Mouse (Mus musculus): ENCODE results near the gene Apoa2. TPM values are rescaled to one million over a fixed set of nuclear protein-coding genes. Genes with fewer than 3 reads are reported as not detected.
"Not testable (repeated sequence)": the region's sequence is repeated elsewhere in the genome, so short reads cannot be mapped to it uniquely, and the experiment has no call there.

Apoa2 gene
- polyA plus RNA-seq, 1 experiment, result 1.2 TPM

DNA sequence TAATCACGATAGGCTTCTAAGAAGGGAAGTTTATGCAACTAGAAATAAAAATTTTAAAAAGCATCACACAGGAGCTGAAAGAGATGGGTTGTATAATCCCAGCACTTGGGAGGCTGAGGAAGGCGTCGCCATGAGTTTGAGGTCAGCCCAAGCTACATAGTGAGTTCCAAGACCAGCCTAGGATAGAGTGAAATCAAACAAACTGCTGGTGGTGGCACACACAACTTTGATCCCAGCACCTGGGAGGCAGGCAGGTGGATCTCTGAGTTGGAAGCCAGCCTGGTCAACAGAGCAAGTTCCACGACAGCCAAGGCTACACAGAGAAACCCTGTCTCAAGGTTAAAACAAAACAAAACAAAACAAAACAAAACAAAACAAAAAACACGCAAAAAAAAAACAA, 7.5 kb downstream of the Apoa2 start:
- H3K4me1 ChIP-seq (ENCODE audit: control insufficient read depth, insufficient read depth, low read length), result no peaks in the 10 kb centered on the region
- no peak for TF ChIP-seq CTCF (IDR thresholded peaks at IDR 0.05; ENCODE audit: borderline replicate concordance, insufficient read depth, low read length)
- TF ChIP-seq POLR2A (IDR thresholded peaks at IDR 0.05; ENCODE audit: low read depth, low read length), result no peak
- H3K4me3 ChIP-seq (ENCODE audit: insufficient read depth, low read length), result no peak overlapping the region
- H3K27ac ChIP-seq (ENCODE audit: insufficient read depth, low read length), result no peak overlapping the region

DNA sequence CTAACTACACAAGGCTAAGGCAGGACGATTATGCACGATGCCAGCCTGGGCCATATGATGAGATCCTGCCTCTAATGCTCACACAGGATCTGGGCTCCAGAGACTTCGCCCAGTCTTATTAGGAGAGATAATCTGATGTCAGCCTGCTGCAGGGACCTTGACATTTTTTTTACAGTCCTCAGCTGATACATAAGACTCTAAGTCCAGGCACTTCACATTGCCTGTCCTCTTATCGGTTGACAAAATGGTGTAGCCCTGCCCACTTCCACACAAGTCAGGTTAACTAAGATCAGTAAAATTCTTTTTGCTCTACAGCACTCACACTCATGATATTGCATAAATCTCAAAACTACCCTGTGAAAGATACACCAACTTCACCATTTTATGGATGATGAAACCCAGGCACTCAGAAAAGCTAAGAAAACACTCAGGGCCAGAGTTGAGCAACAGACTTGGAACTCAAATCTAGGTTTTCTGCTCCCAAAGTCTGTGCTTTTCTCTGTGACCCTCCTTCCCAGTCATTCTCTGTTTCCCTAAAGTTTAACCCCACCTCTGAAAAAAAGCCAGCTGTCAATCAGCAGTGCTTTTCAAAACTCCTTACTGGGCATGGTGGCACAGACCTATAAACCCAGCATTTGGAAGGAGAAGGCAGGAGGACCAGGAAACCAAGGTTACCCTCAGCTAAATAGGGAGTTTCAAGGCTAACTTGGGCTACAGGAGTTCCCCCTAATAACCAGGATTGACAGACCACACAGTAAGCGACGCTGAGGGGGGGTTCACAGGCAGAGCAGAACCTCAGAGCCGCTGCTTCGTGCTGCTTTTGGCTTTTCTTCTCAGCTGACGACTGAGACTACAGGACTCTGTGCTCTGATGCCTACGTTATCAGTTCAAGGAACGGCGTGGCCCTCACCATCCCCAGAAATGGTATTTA, 8.2 kb downstream of the Apoa2 start:
- Histone ChIP-seq H3K4me1 (ENCODE audit: control insufficient read depth, insufficient read depth, low read length) (no peaks in the 10 kb centered on the region), H3K4me3 (ENCODE audit: insufficient read depth, low read length) (no peak overlapping the region), H3K27ac (ENCODE audit: insufficient read depth, low read length) (0 out of 2 replicates have a peak overlapping the region, but pooled peaks have one; percentile 31)
- no peak for TF ChIP-seq CTCF (IDR thresholded peaks at IDR 0.05; ENCODE audit: borderline replicate concordance, insufficient read depth, low read length)

DNA sequence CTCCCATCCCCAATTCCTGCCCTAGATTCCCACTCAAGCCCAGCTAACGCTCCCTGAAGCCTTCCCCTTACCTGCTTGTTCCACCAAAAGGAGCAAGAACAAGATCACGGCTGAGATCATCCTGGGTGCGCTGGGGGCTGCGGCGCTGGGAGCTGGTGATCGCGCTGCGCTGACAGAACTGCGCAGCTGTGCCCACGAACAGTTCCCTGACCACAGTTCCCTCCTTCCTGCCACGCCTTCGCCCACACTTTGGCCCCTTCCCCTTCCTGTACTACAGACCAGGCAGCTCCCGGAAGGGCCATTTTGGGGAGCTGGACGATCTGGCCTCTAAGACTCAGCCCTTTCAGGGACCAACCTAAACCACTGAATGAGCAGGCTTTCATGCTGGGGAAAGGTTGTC, 9.3 kb downstream of the Apoa2 start, which contains the start of gene Fcer1g:
Fcer1g (minus strand) TSS at position 240 of the 400 bp plus-strand sequence.
- TF ChIP-seq CTCF (IDR thresholded peaks at IDR 0.05; ENCODE audit: borderline replicate concordance, insufficient read depth, low read length) (no peak), POLR2A (IDR thresholded peaks at IDR 0.05; ENCODE audit: low read depth, low read length) (no peak)
- Histone ChIP-seq H3K27ac (ENCODE audit: insufficient read depth, low read length) (0 out of 2 replicates have a peak within 1 kb of the TSS, but pooled peaks have one; percentile 31), H3K4me1 (ENCODE audit: control insufficient read depth, insufficient read depth, low read length) (no peaks in the 10 kb centered on the region), H3K4me3 (ENCODE audit: insufficient read depth, low read length) (no peak within 1 kb of the TSS)

DNA sequence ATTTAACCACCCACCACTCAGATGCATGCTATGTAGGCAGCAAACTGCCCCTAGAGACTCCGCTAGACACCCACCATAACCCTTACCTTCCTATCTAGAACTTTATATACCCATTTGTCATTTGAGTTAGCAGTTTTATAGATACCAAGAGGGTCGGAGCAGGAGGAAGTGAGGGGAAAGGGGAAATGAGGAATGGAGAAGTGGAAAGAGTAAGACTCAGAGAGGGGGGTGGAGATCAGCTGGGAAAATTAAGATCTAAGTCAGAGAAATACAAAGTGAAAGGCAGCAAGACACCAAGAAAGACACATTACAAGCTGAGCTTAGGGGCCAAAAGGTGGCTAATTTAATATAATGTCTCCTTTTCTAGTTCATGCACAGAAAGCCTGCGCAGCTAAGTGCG, 9.7 kb downstream of the Apoa2 start:
- Histone ChIP-seq H3K4me1 (ENCODE audit: control insufficient read depth, insufficient read depth, low read length) (no peaks in the 10 kb centered on the region), H3K4me3 (ENCODE audit: insufficient read depth, low read length) (no peak overlapping the region), H3K27ac (ENCODE audit: insufficient read depth, low read length) (no peak overlapping the region)
- TF ChIP-seq CTCF (IDR thresholded peaks at IDR 0.05; ENCODE audit: borderline replicate concordance, insufficient read depth, low read length) (no peak), POLR2A (IDR thresholded peaks at IDR 0.05; ENCODE audit: low read depth, low read length) (no peak)

DNA sequence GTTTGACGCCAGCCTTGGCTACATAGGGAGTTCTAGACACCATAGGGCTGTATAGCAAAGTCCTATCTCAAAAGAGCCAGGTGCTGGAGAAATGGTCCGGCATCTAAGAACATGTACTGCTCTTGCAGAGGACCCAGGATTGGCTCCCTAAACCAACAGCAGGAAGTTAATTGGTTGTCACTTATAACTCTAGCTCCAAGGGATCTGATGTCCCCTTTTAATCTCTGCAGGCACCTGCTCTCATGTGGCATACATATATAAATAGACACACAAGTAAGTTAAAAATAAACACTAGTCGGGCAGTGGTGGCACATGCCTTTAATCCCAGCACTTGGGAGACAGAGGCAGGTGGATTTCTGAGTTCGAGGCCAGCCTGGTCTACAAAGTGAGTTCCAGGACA, 10.9 kb downstream of the Apoa2 start:
- no peaks in the 10 kb centered on the region for H3K4me1 ChIP-seq (ENCODE audit: control insufficient read depth, insufficient read depth, low read length)
- TF ChIP-seq CTCF (IDR thresholded peaks at IDR 0.05; ENCODE audit: borderline replicate concordance, insufficient read depth, low read length), result no peak
- no peak for TF ChIP-seq POLR2A (IDR thresholded peaks at IDR 0.05; ENCODE audit: low read depth, low read length)
- H3K4me3 ChIP-seq (ENCODE audit: insufficient read depth, low read length), result no peak overlapping the region
- H3K27ac ChIP-seq (ENCODE audit: insufficient read depth, low read length), result no peak overlapping the region

DNA sequence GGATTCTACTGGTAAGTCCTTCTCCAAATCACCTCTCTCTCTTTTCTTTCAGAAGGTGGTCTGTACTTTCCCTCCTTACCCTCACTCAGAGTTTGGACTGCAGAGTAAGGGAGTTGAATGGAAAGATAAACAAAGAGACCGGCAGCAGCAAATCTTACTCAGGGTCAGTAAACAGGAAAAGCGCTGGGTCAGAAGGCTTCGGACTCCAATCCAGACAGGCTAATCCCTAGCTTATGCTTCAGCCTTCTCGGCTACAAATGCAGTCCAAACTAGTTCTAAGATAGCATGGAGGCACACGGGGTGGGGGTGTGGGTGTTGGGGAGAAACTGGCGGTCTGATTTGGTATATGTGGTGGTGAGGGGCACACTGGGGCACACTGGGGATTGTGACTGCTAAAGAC, 12.6 kb downstream of the Apoa2 start:
- H3K4me3 ChIP-seq (ENCODE audit: insufficient read depth, low read length), result no peak overlapping the region
- TF ChIP-seq POLR2A (IDR thresholded peaks at IDR 0.05; ENCODE audit: low read depth, low read length), result no peak
- TF ChIP-seq CTCF (IDR thresholded peaks at IDR 0.05; ENCODE audit: borderline replicate concordance, insufficient read depth, low read length), result no peak
- no peak overlapping the region for H3K27ac ChIP-seq (ENCODE audit: insufficient read depth, low read length)
- H3K4me1 ChIP-seq (ENCODE audit: control insufficient read depth, insufficient read depth, low read length), result no peaks in the 10 kb centered on the region

DNA sequence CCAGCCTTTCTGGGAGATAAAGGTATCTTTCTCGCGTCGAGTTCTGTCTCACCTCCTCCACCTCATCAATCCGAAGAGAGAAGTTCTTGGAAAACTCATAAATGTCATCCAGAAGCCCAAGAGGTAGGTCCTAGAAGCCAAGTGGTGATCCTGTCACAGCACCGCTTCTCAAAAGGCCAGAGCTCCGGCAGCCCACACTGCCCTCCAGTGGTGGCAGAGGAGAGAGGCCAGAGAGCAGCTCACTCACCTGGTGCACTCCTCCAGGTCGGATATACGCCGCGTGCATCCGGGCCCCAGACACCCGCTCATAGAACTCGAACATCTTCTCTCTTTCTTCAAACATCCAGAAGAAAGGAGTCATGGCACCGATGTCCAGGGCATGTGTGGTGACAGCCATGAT, 13.6 kb downstream of the Apoa2 start:
- TF ChIP-seq POLR2A (IDR thresholded peaks at IDR 0.05; ENCODE audit: low read depth, low read length), result no peak
- TF ChIP-seq CTCF (IDR thresholded peaks at IDR 0.05; ENCODE audit: borderline replicate concordance, insufficient read depth, low read length), result peak; percentile 82
- Histone ChIP-seq H3K4me1 (ENCODE audit: control insufficient read depth, insufficient read depth, low read length) (no peaks in the 10 kb centered on the region), H3K27ac (ENCODE audit: insufficient read depth, low read length) (no peak overlapping the region), H3K4me3 (ENCODE audit: insufficient read depth, low read length) (no peak overlapping the region)

DNA sequence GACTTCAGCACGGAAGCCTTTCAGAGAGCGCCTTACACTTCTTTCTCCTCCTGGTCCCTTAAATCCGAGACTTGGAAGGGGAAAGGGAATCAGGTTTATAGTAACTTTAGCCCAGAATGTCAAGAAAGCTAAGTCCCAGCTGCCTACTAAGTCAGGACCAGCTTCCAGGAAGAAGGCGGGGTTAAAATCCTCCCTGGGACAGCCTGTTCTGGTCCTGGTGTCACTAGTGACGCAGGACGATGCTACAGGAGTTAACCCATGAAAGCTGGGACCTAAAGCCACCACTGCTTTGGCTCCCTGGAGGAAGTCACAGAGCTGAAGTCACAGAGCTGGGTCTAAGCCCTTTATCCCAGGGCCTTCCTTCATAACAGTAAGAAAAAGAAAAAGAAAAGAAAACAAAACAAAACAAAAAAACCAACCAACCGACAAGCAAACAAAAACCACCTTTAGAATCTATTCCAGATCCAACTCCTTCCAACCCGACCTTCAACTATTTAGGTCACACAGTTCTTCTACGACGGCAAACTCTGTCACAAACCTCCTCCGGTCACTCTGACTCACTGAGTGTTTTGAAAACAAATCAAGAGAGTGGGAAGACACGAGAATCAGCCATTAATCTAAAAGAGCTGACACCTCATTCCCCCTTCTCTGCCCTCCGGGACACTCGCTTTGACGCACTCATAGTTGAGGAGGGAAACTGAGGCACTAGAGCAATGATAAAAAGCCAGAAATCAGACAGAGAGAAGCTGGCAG, 15.3 kb downstream of the Apoa2 start:
- no peak overlapping the region for H3K27ac ChIP-seq (ENCODE audit: insufficient read depth, low read length)
- no peaks in the 10 kb centered on the region for H3K4me1 ChIP-seq (ENCODE audit: control insufficient read depth, insufficient read depth, low read length)
- no peak for TF ChIP-seq CTCF (IDR thresholded peaks at IDR 0.05; ENCODE audit: borderline replicate concordance, insufficient read depth, low read length)
- no peak for TF ChIP-seq POLR2A (IDR thresholded peaks at IDR 0.05; ENCODE audit: low read depth, low read length)
- H3K4me3 ChIP-seq (ENCODE audit: insufficient read depth, low read length), result no peak overlapping the region

DNA sequence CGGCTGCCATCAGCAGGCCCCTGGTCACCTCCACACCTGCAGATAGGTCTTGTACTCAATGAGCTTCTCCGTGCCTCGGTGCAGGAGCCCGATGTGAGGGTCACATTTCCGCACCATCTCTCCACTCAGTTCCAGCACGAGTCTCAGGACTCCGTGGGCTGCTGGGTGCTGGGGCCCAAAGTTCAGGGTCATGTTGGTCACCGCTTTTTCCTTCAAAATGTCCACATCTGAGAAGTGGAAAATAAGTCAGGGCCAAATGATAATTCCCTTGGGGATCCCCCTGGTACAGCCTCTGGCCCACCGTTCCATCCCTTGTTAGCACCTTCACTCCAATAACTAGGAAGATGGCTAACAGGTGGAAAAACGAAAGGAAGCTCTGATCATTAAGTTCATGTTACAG, 16.1 kb downstream of the Apoa2 start:
- no peak for TF ChIP-seq CTCF (IDR thresholded peaks at IDR 0.05; ENCODE audit: borderline replicate concordance, insufficient read depth, low read length)
- Histone ChIP-seq H3K4me3 (ENCODE audit: insufficient read depth, low read length) (no peak overlapping the region), H3K4me1 (ENCODE audit: control insufficient read depth, insufficient read depth, low read length) (no peaks in the 10 kb centered on the region; the same call in 1 of the 2 replicates), H3K27ac (ENCODE audit: insufficient read depth, low read length) (no peak overlapping the region)

DNA sequence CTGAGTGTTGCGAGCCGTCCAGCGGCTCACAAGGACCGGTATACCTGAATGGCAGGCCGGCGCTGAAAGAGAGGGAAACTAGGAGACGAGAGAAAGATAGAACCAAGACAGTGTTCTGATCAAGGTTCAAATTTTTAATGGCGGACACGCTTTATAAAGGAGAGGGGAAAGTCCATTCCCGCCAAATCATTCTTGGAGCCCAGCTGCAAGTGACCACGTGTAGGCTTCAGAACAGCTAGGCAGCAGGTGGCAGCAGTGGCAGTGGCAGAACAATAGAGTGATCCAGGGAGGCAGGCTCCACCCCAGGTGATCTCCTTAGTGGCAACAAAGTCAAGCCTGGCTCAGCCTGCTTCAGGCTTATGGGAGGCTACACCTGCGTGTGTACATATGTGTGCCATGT, 17.1 kb downstream of the Apoa2 start:
- not testable (repeated sequence) for H3K4me3 ChIP-seq (ENCODE audit: insufficient read depth, low read length); H3K27ac ChIP-seq (ENCODE audit: insufficient read depth, low read length); H3K4me1 ChIP-seq (ENCODE audit: control insufficient read depth, insufficient read depth, low read length)

All from embryonic fibroblast, embryonic 13.5 days (primary cell).